Mouse (Mus musculus) heart, embryonic 11.5 days (tissue): ENCODE measurements at regions not wholly inside any gene's neighbourhood (a gene's known extent, or its start where the extent isn't known, plus 50 kb on each side); places are given as distances from the start of the nearest gene placed in this dataset.

Source experiments
- ATAC-seq: fragments of 200-750 bp; cut with Nextera tagmentation; replicated peaks from 2 replicates; pipeline ENCODE4 v1.8.0; 2017; ENCODE audit warnings: moderate library complexity; ENCODE audit not compliant: insufficient number of reproducible peaks, low FRiP score, low TSS enrichment
- H3K27ac ChIP-seq: fragments of 300-500 bp; sonication (generic); 2 replicates; pipeline ENCODE4 v1.5.1; 2014; ENCODE audit warnings: mild to moderate bottlenecking, low read depth, low read length
- H3K27me3 ChIP-seq: fragments of 300-500 bp; sonication (generic); 2 replicates; pipeline ENCODE4 v1.6.1; 2014; ENCODE audit warnings: mild to moderate bottlenecking, low read length, mixed read lengths; ENCODE audit not compliant: control insufficient read depth, insufficient read depth
- H3K36me3 ChIP-seq: fragments of 300-500 bp; sonication (generic); 2 replicates; pipeline ENCODE4 v1.6.1; 2014; ENCODE audit warnings: mild to moderate bottlenecking, low read length, moderate library complexity, mixed read lengths; ENCODE audit not compliant: control insufficient read depth, insufficient read depth
- H3K4me1 ChIP-seq: fragments of 300-500 bp; sonication (generic); 2 replicates; pipeline ENCODE4 v1.6.1; 2014; ENCODE audit warnings: low read length; ENCODE audit not compliant: control insufficient read depth, insufficient read depth
- H3K4me2 ChIP-seq: fragments of 300-500 bp; sonication (generic); 2 replicates; pipeline ENCODE4 v1.6.1; 2014; ENCODE audit warnings: mild to moderate bottlenecking, moderate library complexity
- H3K4me3 ChIP-seq: fragments of 300-500 bp; sonication (generic); 2 replicates; pipeline ENCODE4 v1.5.1; 2014; ENCODE audit warnings: low read depth, low read length
- H3K9ac ChIP-seq: fragments of 300-500 bp; sonication (generic); 2 replicates; pipeline ENCODE4 v1.6.1; 2014; ENCODE audit warnings: mild to moderate bottlenecking, low read depth, low read length, moderate library complexity
- H3K9me3 ChIP-seq: fragments of 300-500 bp; sonication (generic); replicated peaks from 2 replicates; pipeline ENCODE4 v1.6.1; 2016; ENCODE audit warnings: low read length; ENCODE audit not compliant: control insufficient read depth
- WGBS: fragments of 180-500 bp; shearing (Covaris S2); extraction: QIAGEN DNeasy Blood & Tissue Kit; methylation state at CpG from one replicate; pipeline ENCODE4 v1.1.7; 2014; ENCODE audit not compliant: insufficient replicate concordance; 5-methylcytosine and 5-hydroxymethylcytosine counted together

GRCm38 (mm10) chr17:15179411-15179951 lies 138.1 kb upstream of the Gm3448 start:
- H3K27ac ChIP-seq, result no peak overlapping the region
- H3K36me3 ChIP-seq, result no peaks in the 10 kb centered on the region
- no peaks in the 10 kb centered on the region for H3K4me1 ChIP-seq
- ATAC-seq, result no peak
- no peaks in the 10 kb centered on the region for H3K27me3 ChIP-seq
- no peak overlapping the region for H3K9ac ChIP-seq
- H3K4me2 ChIP-seq, result no peak overlapping the region
- WGBS, result 46% methylated on average over 4 of the region's 4 CpGs
- H3K4me3 ChIP-seq, result no peak overlapping the region
- no peaks in the 10 kb centered on the region for H3K9me3 ChIP-seq

GRCm38 (mm10) chr17:15177390-15177789 lies 136.1 kb upstream of the Gm3448 start:
- no peak overlapping the region for H3K27ac ChIP-seq
- no peaks in the 10 kb centered on the region for H3K9me3 ChIP-seq
- H3K27me3 ChIP-seq, result no peaks in the 10 kb centered on the region
- H3K4me2 ChIP-seq, result no peak overlapping the region
- no peak overlapping the region for H3K9ac ChIP-seq
- H3K36me3 ChIP-seq, result no peaks in the 10 kb centered on the region
- H3K4me3 ChIP-seq, result no peak overlapping the region
- ATAC-seq, result no peak
- WGBS, result 62% methylated on average over 3 of the region's 3 CpGs
- H3K4me1 ChIP-seq, result no peaks in the 10 kb centered on the region

- H3K4me2 ChIP-seq, result no peak overlapping the region
- no peak overlapping the region for H3K9ac ChIP-seq
- no peak for ATAC-seq
- no peak overlapping the region for H3K4me3 ChIP-seq
- no peaks in the 10 kb centered on the region for H3K36me3 ChIP-seq
- H3K27ac ChIP-seq, result no peak overlapping the region
- no peaks in the 10 kb centered on the region for H3K9me3 ChIP-seq
- H3K27me3 ChIP-seq, result no peaks in the 10 kb centered on the region
- WGBS, result 69% methylated on average over 9 of the region's 9 CpGs
- H3K4me1 ChIP-seq, result no peaks in the 10 kb centered on the region
These were observed 133.1 kb upstream of the Gm3448 start for GRCm38 (mm10) chr17:15174354-15174953.

- 75% methylated on average over 3 of the region's 3 CpGs for WGBS
- H3K4me1 ChIP-seq, result no peaks in the 10 kb centered on the region
- H3K9me3 ChIP-seq, result no peaks in the 10 kb centered on the region
- H3K36me3 ChIP-seq, result no peaks in the 10 kb centered on the region
- H3K27me3 ChIP-seq, result no peaks in the 10 kb centered on the region
- H3K9ac ChIP-seq, result no peak overlapping the region
- no peak overlapping the region for H3K27ac ChIP-seq
- no peak overlapping the region for H3K4me2 ChIP-seq
- H3K4me3 ChIP-seq, result no peak overlapping the region
- no peak for ATAC-seq
These were observed 126.6 kb upstream of the Gm3448 start for GRCm38 (mm10) chr17:15167927-15168326.

GRCm38 (mm10) chr17:15157693-15158333 lies 116.5 kb upstream of the Gm3448 start:
- 66% methylated on average over 5 of the region's 5 CpGs for WGBS
- H3K4me3 ChIP-seq, result no peak overlapping the region
- H3K9ac ChIP-seq, result no peak overlapping the region
- no peak overlapping the region for H3K27ac ChIP-seq
- no peak overlapping the region for H3K4me2 ChIP-seq
- ATAC-seq, result no peak
- H3K4me1 ChIP-seq, result peaks cover 7% of the 10 kb centered on the region; the same call in 1 of the 2 replicates
- H3K36me3 ChIP-seq, result no peaks in the 10 kb centered on the region
- H3K9me3 ChIP-seq, result no peaks in the 10 kb centered on the region
- no peaks in the 10 kb centered on the region for H3K27me3 ChIP-seq

GRCm38 (mm10) chr17:15152996-15153735 lies 111.8 kb upstream of the Gm3448 start:
- peak overlapping the region; percentile 48 for H3K27ac ChIP-seq
- H3K36me3 ChIP-seq, result no peaks in the 10 kb centered on the region
- 59% methylated on average over 7 of the region's 7 CpGs for WGBS
- no peak overlapping the region for H3K9ac ChIP-seq
- H3K27me3 ChIP-seq, result no peaks in the 10 kb centered on the region
- no peak overlapping the region for H3K4me2 ChIP-seq
- no peak overlapping the region for H3K4me3 ChIP-seq
- H3K9me3 ChIP-seq, result no peaks in the 10 kb centered on the region
- peak; percentile 69 for ATAC-seq
- peaks cover 12% of the 10 kb centered on the region; the same call in 1 of the 2 replicates for H3K4me1 ChIP-seq

GRCm38 (mm10) chr17:15152477-15152876 lies 111.1 kb upstream of the Gm3448 start:
- no peaks in the 10 kb centered on the region for H3K27me3 ChIP-seq
- no peak overlapping the region for H3K4me3 ChIP-seq
- no peaks in the 10 kb centered on the region for H3K9me3 ChIP-seq
- H3K9ac ChIP-seq, result no peak overlapping the region
- peaks cover 7% of the 10 kb centered on the region; the same call in 1 of the 2 replicates for H3K4me1 ChIP-seq
- H3K27ac ChIP-seq, result peak overlapping the region; percentile 48
- 32% methylated on average over 7 of the region's 7 CpGs for WGBS
- ATAC-seq, result no peak
- H3K4me2 ChIP-seq, result peak overlapping the region; percentile 12; the same call in 1 of the 2 replicates
- no peaks in the 10 kb centered on the region for H3K36me3 ChIP-seq

GRCm38 (mm10) chr17:15151695-15152094 lies 110.4 kb upstream of the Gm3448 start:
- H3K4me1 ChIP-seq, result peaks cover 7% of the 10 kb centered on the region; the same call in 1 of the 2 replicates
- WGBS, result 60% methylated on average over 3 of the region's 3 CpGs
- no peak overlapping the region for H3K27ac ChIP-seq
- H3K27me3 ChIP-seq, result no peaks in the 10 kb centered on the region
- no peaks in the 10 kb centered on the region for H3K9me3 ChIP-seq
- ATAC-seq, result no peak
- no peak overlapping the region for H3K9ac ChIP-seq
- no peak overlapping the region for H3K4me3 ChIP-seq
- no peak overlapping the region for H3K4me2 ChIP-seq
- H3K36me3 ChIP-seq, result no peaks in the 10 kb centered on the region
